Mouse (Mus musculus) fat pad, adult 2 months (tissue): ENCODE results near the gene Pdzrn3.
A peak's percentile ranks its signal among the peaks of the same experiment; 100 is the strongest.

Experiments
- DNase-seq: peaks from one replicate; pipeline ENCODE4 v3.0.0-alpha.2; 2011; ENCODE audit warnings: low read depth, low spot score; ENCODE audit errors: extremely low read depth

Pdzrn3 gene

GRCm38 (mm10) chr6:101213066-101213465 lies 164.6 kb downstream of the Pdzrn3 start:
- DNase-seq = no peak

- no peak for DNase-seq
Observed at GRCm38 (mm10) chr6:101212086-101212485, 165.6 kb downstream of the Pdzrn3 start.

- DNase-seq = no peak
Observed at GRCm38 (mm10) chr6:101211361-101211841, 166.3 kb downstream of the Pdzrn3 start.

- DNase-seq = no peak
Observed at GRCm38 (mm10) chr6:101198943-101199298, 178.8 kb downstream of the Pdzrn3 start.

- no peak for DNase-seq
Observed at GRCm38 (mm10) chr6:101198284-101198942, 179.3 kb downstream of the Pdzrn3 start.

GRCm38 (mm10) chr6:101197642-101198041 lies 180.1 kb downstream of the Pdzrn3 start:
- DNase-seq = no peak

DNA sequence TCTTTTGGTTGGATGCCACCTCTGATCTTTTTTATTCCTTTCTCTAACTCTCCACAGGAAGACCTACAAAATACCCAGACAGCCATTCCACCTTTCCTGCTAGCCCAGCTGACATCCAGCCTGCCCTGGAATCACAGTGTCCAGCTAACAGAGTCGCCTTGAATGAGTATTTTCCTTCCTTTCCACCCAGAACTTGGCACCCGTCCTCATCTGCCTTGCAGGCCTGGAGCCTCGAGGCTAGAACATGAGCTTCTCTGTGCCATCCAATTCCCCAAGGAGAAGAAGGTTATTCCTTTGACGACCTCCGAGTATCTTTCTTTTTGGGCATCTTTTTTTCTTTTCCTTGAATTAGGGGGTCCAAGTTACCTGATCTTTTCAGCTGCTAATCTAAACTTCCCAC lies 181.8 kb downstream of the Pdzrn3 start:
- no peak for DNase-seq

GRCm38 (mm10) chr6:101194386-101194925 lies 183.2 kb downstream of the Pdzrn3 start:
- no peak for DNase-seq

- DNase-seq = peak; percentile 16
Observed at GRCm38 (mm10) chr6:101191576-101191975, 186.1 kb downstream of the Pdzrn3 start.

- DNase-seq = no peak
Observed at GRCm38 (mm10) chr6:101187322-101187721, 190.4 kb downstream of the Pdzrn3 start.

GRCm38 (mm10) chr6:101186887-101187286 lies 190.8 kb downstream of the Pdzrn3 start:
- no peak for DNase-seq

DNA sequence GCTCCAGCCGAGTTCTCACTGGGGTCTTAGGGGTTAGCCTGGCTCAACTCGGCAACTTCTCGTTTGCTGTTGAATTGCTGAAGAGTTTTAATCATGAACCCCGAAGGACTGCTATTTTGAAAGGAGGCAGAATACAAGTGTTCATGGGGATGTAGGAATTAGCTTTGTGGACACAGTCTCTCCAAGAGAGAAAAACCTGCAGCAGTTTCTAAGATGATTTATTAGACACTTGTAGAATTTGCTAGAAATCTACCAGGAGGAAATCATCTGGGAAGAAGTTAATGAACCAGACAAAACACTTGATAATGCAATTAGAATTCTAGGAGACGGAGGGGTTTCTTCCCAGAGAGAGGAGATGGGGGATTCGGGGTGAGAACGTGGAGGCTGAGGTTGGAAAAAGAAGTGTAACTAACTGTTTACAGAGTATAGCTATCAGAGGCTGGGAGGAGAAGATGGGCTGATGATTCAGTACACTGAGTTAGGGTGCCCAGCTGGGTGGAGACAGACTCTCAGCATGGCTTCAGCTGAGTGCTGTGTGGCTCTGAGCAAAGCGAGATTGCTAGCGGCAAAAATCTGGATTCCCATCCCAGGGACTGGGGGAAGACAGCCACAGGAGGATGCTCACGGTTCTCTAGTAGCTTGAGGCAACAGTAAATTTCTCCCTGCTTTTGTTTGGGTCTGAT lies 193.5 kb downstream of the Pdzrn3 start:
- DNase-seq = no peak

GRCm38 (mm10) chr6:101170699-101171098 lies 207.0 kb downstream of the Pdzrn3 start:
- DNase-seq = no peak

GRCm38 (mm10) chr6:101153511-101153921 lies 224.2 kb downstream of the Pdzrn3 start:
- no peak for DNase-seq

GRCm38 (mm10) chr6:101135368-101135767 lies 242.3 kb downstream of the Pdzrn3 start:
- DNase-seq = no peak

GRCm38 (mm10) chr6:101125396-101125795 lies 252.3 kb downstream of the Pdzrn3 start:
- no peak for DNase-seq

DNA sequence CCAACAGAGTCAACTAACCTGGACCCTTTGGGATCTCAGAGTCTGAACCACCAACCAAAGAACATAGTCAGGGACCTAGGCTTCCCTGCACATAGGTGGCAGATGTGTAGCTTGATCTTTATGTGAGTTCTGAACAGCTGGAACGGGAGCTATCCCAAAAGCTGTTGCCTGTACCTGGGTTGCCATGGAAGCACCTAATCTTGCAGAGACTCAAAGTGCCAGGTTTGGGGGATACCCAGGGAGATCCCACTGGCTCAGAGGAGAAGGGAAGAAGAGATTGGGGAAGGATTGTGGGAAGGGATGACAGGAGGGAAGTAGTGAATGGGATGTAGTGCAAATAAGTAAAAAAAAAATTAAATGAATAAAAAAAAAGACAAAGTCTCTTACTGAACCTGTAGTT lies 268.7 kb downstream of the Pdzrn3 start:
- DNase-seq = no peak

- no peak for DNase-seq
Observed at GRCm38 (mm10) chr6:101103506-101103905, 274.2 kb downstream of the Pdzrn3 start.

GRCm38 (mm10) chr6:101101709-101102654 lies 275.7 kb downstream of the Pdzrn3 start:
- DNase-seq = no peak
